Mouse (Mus musculus): Measurements from ENCODE around the gene Cds1.

DNA sequence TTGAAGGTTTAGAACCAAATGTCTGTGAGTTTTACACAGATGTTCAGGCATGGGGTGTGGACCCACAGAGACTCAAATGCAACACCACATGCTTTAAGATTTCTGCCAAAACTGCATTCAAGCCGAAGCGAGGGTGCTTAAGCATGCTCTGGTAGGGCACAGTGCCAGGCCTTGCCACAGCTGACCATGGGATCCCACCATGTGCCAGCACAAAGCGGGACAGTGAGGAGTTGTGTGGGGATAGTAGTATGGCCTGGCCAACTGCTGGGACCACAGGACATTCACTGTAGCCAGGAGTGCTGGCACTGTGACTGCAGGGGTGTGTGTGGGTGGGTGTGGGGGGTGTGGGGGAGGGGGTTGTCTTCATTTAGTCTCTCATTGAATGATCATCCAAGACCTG lies 64.0 kb downstream of the Cds1 start:
- TF ChIP-seq CTCF (IDR thresholded peaks at IDR 0.05; ENCODE audit: insufficient read depth, low read length) (no peak), POLR2A (IDR thresholded peaks at IDR 0.05; ENCODE audit: borderline replicate concordance, extremely low read depth, low read depth, low read length) (no peak)
